Mouse (Mus musculus) thymus, postnatal 36 days (tissue): ENCODE data around the gene Dnase1l2.
"Not testable (repeated sequence)": the region's sequence is repeated elsewhere in the genome, so short reads cannot be mapped to it uniquely, and the experiment has no call there.

Experiments used
- DNase-seq, 2 experiments: peaks; one replicate each; pipeline ENCODE4 v3.0.0; 2022; ENCODE audit warnings: mixed read lengths in 2 of 2

Dnase1l2 gene

DNA sequence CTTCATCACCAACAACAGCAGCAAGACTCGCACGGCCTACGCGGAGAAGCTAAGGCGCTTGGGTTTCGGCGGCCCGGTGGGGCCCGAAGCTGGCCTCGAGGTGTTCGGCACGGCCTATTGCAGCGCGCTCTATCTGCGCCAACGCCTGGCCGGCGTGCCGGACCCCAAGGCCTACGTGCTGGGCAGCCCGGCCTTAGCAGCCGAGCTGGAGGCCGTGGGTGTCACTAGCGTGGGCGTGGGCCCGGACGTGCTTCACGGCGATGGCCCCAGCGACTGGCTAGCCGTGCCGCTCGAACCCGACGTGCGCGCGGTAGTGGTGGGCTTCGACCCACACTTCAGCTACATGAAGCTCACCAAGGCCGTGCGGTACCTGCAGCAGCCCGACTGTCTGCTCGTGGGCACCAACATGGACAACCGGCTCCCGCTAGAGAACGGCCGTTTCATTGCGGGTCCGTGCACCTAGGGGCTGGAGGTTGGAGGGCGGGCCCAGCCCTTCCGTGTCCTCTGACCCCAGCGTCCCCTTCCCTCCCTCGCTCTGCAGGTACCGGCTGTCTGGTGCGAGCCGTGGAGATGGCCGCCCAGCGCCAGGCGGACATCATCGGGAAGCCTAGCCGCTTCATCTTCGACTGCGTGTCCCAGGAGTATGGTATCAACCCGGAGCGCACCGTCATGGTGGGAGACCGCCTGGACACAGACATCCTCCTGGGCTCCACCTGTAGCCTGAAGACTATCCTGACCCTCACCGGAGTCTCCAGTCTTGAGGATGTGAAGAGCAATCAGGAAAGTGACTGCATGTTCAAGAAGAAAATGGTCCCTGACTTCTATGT is 28.0 kb upstream of the Dnase1l2 start:
- DNase-seq = peak; percentile 25 to 54

GRCm38 (mm10) chr17:24469910-24470602 is 27.2 kb upstream of the Dnase1l2 start, which contains the start of the genes E4f1 and Pgp:
Gene E4f1, minus strand, starts transcription at chr17:24470313.
Gene Pgp, plus strand, starts transcription at chr17:24470392.
- DNase-seq = peak; percentile 96 to 98

GRCm38 (mm10) chr17:24469336-24469909 is 26.5 kb upstream of the Dnase1l2 start:
- DNase-seq = no peak

DNA sequence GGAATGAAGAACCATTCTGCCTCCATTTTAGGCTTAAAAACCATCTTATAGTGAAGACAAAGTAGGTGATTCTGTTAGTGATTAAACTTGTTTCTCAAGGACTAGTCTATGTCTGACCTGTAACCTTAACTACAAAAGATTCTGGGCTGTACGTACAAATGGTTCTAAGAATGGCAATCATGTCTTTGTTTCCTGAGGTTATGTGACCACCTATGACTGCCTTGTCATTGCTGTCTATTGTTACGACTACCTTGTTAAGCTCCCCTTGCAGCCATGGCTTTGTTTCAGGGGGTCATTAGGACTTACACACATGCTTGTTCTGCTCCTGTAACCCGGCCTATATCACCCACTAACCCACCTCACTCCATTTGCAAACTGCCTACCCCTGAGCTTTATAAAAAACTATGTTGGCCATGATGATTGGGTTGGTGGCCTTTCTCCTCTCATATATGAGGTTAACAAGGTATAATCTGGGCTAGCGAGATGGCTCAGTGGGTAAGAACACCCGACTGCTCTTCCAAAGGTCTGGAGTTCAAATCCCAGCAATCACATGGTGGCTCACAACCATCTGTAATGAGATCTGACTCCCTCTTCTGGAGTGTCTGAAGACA is 25.8 kb upstream of the Dnase1l2 start:
- DNase-seq = no peak

DNA sequence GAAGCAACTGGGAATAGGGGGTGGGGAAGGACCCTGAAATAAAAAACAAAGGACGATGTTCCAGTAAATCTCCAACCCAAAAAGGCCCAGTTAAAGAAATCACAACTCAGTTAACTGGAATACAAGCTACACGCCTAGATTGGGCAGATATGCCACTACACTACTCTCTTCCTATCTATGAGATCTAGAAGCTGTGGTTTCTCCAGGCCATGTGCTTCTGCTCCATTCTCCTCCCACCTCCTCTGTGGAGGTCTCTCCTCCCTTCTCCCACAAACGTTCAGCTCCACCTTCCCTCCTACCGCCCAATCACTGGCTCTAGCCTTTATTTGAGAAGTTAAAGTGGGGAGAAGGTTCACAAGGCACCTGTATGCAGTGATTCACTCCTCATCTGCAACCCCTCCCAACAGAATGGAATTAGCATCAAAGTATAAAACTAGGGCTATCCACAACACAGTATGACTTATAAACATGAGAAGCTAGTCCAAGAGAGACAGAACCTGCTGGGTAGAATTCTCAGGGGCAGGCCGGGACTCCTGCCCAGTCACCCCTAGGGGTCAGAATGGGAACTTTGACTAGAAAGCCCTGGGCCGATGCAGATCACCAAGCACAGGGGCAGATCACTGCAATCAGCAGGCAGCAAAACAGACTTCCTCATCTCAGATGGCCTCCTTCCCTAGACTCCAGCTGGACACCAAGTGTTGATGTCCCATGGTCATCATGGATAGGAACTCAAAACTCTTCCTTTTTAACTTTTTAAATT is 20.6 kb upstream of the Dnase1l2 start:
- DNase-seq = no peak

GRCm38 (mm10) chr17:24462932-24463331 is 20.0 kb upstream of the Dnase1l2 start:
- no peak for DNase-seq

DNA sequence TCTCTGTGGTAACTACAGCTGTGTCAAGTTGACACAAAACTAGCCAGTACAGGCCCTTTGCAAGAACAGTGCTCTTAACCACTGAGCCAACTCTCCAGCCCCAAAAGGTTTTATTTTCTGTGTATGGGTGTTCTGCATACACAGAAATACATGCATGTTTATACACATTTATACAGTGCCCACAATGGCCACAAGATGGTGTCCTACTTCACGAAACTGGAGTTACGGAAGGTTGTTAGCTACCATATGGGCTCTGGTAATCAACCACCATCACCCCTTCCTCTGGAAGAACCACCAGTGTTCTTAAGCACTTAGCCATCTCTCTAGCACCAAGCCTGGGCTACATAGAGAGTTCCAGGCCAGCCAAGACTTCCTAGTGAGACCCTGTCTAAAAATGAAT is 18.7 kb upstream of the Dnase1l2 start:
- DNase-seq = no peak

GRCm38 (mm10) chr17:24455523-24456206 is 12.8 kb upstream of the Dnase1l2 start:
- not testable (repeated sequence) for DNase-seq

- peak; percentile 98 to 99 for DNase-seq
These were observed 12.0 kb upstream of the Dnase1l2 start for GRCm38 (mm10) chr17:24454756-24455522.

DNA sequence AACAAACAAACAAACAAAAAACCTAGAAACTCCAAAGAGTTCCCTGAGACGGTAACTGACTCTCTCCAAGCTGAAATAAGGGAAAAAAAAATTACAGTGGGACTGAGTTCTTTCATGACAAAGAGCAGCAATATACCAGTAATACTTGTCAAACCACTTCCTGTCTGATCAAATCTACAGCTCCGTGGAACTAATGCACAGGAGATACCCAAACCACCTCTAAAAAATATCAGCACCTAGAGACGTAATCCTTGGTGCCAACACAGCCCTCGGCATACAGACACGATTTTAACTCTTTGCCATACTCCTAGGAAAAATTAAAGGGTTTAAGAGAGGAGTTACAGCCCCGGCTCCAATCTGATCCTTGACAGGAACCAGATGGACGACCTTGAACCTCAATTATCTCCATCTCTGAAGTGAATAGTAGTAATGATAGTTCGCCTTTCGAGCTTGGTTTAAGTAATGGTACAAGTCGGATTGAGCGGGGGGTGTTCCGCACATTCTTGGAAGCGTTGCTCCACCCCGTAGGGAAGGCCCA is 11.4 kb upstream of the Dnase1l2 start:
- DNase-seq = no peak

- DNase-seq = no peak
These were observed 10.5 kb upstream of the Dnase1l2 start for GRCm38 (mm10) chr17:24453372-24453771.

- DNase-seq = no peak
These were observed 8.3 kb upstream of the Dnase1l2 start for GRCm38 (mm10) chr17:24451220-24451619.

DNA sequence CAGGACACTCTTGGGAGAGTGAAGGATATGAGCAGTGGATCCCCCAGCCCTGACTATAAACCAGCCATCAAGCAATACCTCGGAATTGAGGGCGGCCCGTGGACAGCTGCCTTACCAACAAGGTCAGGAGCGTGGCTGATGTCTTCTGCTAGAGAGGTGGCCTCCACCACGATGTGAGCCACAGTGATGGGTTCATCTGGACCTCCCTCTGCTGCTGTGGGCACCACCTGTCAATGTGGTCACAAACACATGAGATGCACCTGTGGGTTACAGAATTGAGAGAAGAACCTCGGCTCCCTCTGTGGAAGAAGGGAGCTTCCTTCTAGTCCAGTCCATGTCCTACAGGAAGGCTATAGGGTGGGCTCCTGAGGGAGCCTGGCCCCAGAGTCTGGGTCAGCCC is 6.6 kb upstream of the Dnase1l2 start:
- DNase-seq = no peak

GRCm38 (mm10) chr17:24446590-24446989 is 3.7 kb upstream of the Dnase1l2 start:
- no peak for DNase-seq

DNA sequence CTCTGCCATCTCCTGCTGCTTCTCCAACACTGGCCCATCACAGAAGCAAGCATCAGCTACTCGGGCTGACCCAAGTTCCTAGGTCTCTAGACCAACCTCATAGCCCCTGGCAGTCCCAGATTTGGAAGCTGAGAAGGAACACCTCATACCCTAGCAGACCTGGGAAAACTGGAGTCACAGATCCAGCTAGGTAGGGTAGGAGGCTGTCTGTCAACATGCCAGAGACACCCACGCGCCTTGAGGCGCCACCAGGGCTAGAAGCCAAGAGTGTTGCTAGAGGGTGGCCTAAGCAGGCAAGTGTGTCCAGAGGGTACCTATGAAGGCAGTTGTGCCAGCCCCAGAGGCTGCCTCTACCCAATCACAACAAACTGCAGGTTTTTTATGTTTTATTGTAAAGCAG is 504 bp upstream of the Dnase1l2 start:
- no peak for DNase-seq

DNA sequence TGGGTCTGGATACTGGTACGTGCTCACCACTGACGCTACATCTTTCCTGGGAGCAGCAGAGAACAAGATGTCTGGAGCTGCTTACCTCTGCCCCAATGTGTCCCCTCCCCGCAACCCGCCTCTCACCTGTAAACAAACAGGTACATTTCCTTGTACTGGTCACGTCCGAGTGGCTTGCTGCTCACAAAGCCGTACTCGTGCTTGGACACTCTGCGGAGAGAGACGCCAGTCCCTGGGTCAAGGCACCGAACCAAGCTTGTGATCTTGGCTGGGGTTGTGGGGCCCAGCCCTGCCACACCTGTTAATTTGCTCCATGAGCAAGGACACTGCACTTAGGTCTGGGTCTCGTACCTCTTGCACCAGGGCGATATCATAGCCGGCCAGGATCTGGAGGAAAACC is 798 bp downstream of the Dnase1l2 start:
- no peak for DNase-seq

DNA sequence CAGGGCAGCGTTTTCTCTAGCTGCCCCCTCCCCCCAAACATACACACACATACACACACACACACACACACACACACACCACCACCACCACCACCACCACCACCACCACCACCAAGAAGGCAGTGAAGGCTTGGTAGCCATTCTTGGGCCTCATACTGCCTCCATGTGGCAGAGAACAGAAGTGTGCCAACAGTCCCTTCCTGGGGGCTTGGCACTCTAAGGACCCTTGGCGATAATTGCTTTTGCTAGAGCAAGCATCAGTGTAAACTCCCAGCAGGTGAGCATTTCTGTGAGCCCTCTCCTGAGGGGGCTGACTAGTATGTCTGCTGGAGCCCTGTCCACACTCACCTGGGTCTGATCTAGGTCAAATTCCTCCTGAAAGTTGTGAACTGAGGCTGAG is 1.8 kb downstream of the Dnase1l2 start:
- no peak for DNase-seq

DNA sequence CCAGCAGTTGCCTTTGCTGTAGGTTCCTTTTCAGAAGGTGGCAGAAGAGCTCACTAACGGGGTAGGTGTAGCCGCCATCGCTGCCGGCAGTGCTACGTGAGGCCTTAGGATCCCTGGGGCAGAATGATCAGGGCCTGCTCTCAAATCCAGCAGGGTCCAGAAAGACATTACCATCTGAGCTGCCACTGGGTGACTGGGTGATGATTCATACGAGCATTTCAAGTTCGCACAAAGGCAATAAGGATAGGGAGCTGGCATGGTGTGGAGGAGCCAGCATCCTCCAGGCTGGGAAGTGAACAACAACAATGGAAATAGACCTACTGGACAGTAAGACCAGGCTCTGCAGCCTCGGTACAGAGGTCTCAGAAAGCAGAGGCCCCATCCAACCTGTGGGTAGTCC is 2.5 kb downstream of the Dnase1l2 start:
- no peak for DNase-seq

DNA sequence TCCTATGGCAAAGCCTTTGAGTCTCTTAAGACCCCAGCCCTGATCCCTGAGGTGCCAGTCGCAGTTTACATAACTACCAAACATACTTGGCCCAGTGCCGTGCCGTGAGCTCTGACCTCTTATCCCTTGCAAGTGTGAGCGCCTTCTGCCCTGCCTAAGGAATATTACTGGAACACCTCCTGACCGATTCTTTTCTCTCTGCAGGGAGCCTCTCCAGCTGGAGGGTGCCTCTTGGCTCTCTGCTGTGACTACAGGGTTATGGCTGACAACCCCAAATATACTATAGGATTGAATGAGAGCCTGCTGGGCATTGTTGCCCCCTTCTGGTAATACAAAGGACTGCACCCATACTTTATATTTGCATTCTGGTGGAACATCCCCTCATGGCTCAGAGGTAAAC is 5.9 kb downstream of the Dnase1l2 start:
- DNase-seq = no peak

DNA sequence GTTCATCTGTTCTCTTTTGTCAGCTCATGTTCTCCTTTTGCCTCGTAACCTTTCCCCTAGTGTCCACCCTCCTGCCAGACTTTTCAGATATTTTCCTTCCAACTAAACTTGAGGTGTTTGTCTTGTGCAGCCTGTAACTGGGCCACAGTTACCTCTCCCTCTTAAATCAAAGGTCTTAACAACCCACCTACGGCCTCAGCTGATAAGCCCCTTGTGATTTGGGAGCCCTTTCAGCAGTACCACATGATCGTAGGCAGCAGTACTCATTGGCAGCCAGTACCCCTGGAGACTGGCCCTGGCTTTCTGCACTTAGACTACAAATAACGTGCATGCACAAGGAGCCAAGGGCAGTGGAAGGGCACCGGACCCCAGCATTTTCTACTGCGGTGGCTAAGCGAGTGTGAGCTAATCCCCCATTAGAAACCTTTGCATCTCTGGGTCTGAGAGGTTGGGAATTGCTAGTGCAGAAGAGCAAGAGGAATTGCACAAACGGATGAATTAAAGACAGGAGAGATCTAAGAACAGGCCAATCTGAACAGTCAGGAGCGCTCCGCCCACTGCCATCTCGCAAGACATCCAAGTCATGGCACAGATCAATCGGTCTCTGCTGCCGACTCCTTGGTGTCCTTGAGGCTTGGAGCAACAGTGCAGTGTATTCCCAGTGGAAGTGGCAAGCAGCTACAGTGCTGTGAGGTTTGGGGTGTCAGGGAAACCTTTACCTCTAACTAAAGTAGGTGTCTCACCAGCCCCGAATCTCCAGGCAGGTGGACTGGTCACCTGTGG is 13.5 kb downstream of the Dnase1l2 start:
- no peak for DNase-seq
